Mouse (Mus musculus) MEL (cell line): ENCODE results near the gene Rab11a. TPM values are rescaled to one million over a fixed set of nuclear protein-coding genes. Genes with fewer than 3 reads are reported as not detected.
"Not testable (repeated sequence)": the region's sequence is repeated elsewhere in the genome, so short reads cannot be mapped to it uniquely, and the experiment has no call there.

ENCODE experiments used
- DNase-seq: peaks from one replicate; pipeline ENCODE4 v3.0.0; 2011; ENCODE audit warnings: low read depth, low spot score
- H3K27ac ChIP-seq: 2 replicates; pipeline ENCODE4 v1.5.1; 2012; ENCODE audit warnings: low read depth, mild to moderate bottlenecking, control low read depth, low read length, moderate library complexity; ENCODE audit not compliant: control insufficient read depth
- H3K27me3 ChIP-seq, 2 experiments: fragments of 150-350 bp in 1 of 2; sonication (generic) in 1 of 2; 2 replicates each; pipeline ENCODE4 v1.6.1; 2012; ENCODE audit warnings: low read length in 2 of 2, mild to moderate bottlenecking in 2 of 2, improper control_type of control experiment in 1 of 2, moderate library complexity in 1 of 2; ENCODE audit not compliant: insufficient read depth in 2 of 2, control insufficient read depth in 1 of 2
- H3K36me3 ChIP-seq, 2 experiments: 2 replicates each; pipeline ENCODE4 v1.6.1; 2012 to 2014; ENCODE audit warnings: low read length in 2 of 2, improper control_type of control experiment in 1 of 2, inconsistent platforms in 1 of 2, mild to moderate bottlenecking in 1 of 2; ENCODE audit not compliant: insufficient read depth in 2 of 2, control insufficient read depth in 1 of 2
- H3K4me1 ChIP-seq, 2 experiments: fragments of 150-350 bp in 1 of 2; sonication (generic) in 1 of 2; 2 replicates each; pipeline ENCODE4 v1.6.1; 2012; ENCODE audit warnings: low read length in 2 of 2, improper control_type of control experiment in 1 of 2, mild to moderate bottlenecking in 1 of 2; ENCODE audit not compliant: insufficient read depth in 2 of 2, control insufficient read depth in 1 of 2
- H3K4me3 ChIP-seq, 2 experiments: fragments of 150-350 bp in 1 of 2; sonication (generic) in 1 of 2; 2 replicates each; pipeline ENCODE4 v1.5.1; 2012; ENCODE audit warnings: low read depth in 2 of 2, low read length in 2 of 2, mild to moderate bottlenecking in 2 of 2, moderate library complexity in 2 of 2, control low read depth in 1 of 2, improper control_type of control experiment in 1 of 2; ENCODE audit not compliant: control insufficient read depth in 1 of 2, insufficient read depth in 1 of 2
- H3K79me2 ChIP-seq: 2 replicates; pipeline ENCODE4 v1.6.1; 2012; ENCODE audit warnings: mild to moderate bottlenecking, low read length, moderate library complexity; ENCODE audit not compliant: control insufficient read depth, poor library complexity, insufficient read depth
- H3K9ac ChIP-seq: 2 replicates; pipeline ENCODE4 v1.6.1; 2012; ENCODE audit warnings: low read depth, mild to moderate bottlenecking, control low read depth, low read length, moderate library complexity; ENCODE audit not compliant: control insufficient read depth, poor library complexity, severe bottlenecking
- H3K9me3 ChIP-seq: fragments of 150-350 bp; sonication (generic); replicated peaks from 2 replicates; pipeline ENCODE4 v1.6.1; 2012; ENCODE audit warnings: mild to moderate bottlenecking, low read length, improper control_type of control experiment, moderate library complexity; ENCODE audit not compliant: insufficient read depth
- BHLHE40 ChIP-seq: IDR thresholded peaks from 2 replicates; pipeline ENCODE4 v1.6.1; 2012; ENCODE audit warnings: low read depth, mild to moderate bottlenecking, inconsistent platforms, low read length, improper control_type of control experiment, borderline replicate concordance
- CHD2 ChIP-seq: IDR thresholded peaks from 2 replicates; pipeline ENCODE4 v1.6.1; 2011; ENCODE audit warnings: low read length, improper control_type of control experiment
- EP300 ChIP-seq, 2 experiments: IDR thresholded peaks; 2 replicates each; pipeline ENCODE4 v1.6.1; 2011; ENCODE audit warnings: improper control_type of control experiment in 2 of 2, low read length in 2 of 2, low read depth in 1 of 2, mild to moderate bottlenecking in 1 of 2
- GATA1 ChIP-seq: IDR thresholded peaks from 2 replicates; pipeline ENCODE4 v1.6.1; 2011; ENCODE audit warnings: low read depth, low read length, improper control_type of control experiment
- HCFC1 ChIP-seq: IDR thresholded peaks from 2 replicates; pipeline ENCODE4 v1.6.1; 2012; ENCODE audit warnings: low read depth, mild to moderate bottlenecking, inconsistent platforms, low read length, improper control_type of control experiment, moderate library complexity
- JUND ChIP-seq: IDR thresholded peaks from 2 replicates; pipeline ENCODE4 v1.6.1; 2011; ENCODE audit warnings: low read depth, mild to moderate bottlenecking, improper control_type of control experiment, low read length
- KAT2A ChIP-seq: conservative IDR thresholded peaks from 2 replicates; pipeline ENCODE4 v1.6.1; 2012; ENCODE audit warnings: low read depth, low read length, improper control_type of control experiment, inconsistent platforms
- MEF2A ChIP-seq: IDR thresholded peaks from 2 replicates; pipeline ENCODE4 v1.6.1; 2014; ENCODE audit warnings: low read depth, mild to moderate bottlenecking, inconsistent platforms, low read length, improper control_type of control experiment; ENCODE audit not compliant: poor library complexity, insufficient replicate concordance, severe bottlenecking; ENCODE audit errors: extremely low read depth
- MYC ChIP-seq: IDR thresholded peaks from 2 replicates; pipeline ENCODE4 v1.6.1; 2011; ENCODE audit warnings: low read depth, mild to moderate bottlenecking, low read length, improper control_type of control experiment, moderate library complexity
- NRF1 ChIP-seq: IDR thresholded peaks from 2 replicates; pipeline ENCODE4 v1.6.1; 2014; ENCODE audit warnings: low read depth, mild to moderate bottlenecking, inconsistent platforms, low read length, improper control_type of control experiment, moderate library complexity; ENCODE audit not compliant: poor library complexity, insufficient read depth, severe bottlenecking
- SIN3A ChIP-seq: IDR thresholded peaks from 2 replicates; pipeline ENCODE4 v1.6.1; 2012; ENCODE audit warnings: low read length, improper control_type of control experiment, inconsistent platforms
- SMC3 ChIP-seq: IDR thresholded peaks from 2 replicates; pipeline ENCODE4 v1.6.1; 2011; ENCODE audit warnings: low read depth, low read length, improper control_type of control experiment
- UBTF ChIP-seq: IDR thresholded peaks from 2 replicates; pipeline ENCODE4 v1.6.1; 2012; ENCODE audit warnings: low read depth, mild to moderate bottlenecking, inconsistent platforms, low read length, improper control_type of control experiment, moderate library complexity, borderline replicate concordance; ENCODE audit not compliant: insufficient read depth
- USF1 ChIP-seq: IDR thresholded peaks from 2 replicates; pipeline ENCODE4 v1.6.1; 2014; ENCODE audit warnings: low read depth, mild to moderate bottlenecking, inconsistent platforms, low read length, improper control_type of control experiment, moderate library complexity
- ZC3H11A ChIP-seq: IDR thresholded peaks from 2 replicates; pipeline ENCODE4 v1.6.1; 2012; ENCODE audit warnings: low read depth, mild to moderate bottlenecking, inconsistent platforms, low read length, improper control_type of control experiment
- ZKSCAN1 ChIP-seq: IDR thresholded peaks from 2 replicates; pipeline ENCODE4 v1.6.1; 2012; ENCODE audit warnings: low read depth, mild to moderate bottlenecking, inconsistent platforms, low read length, improper control_type of control experiment, moderate library complexity
- polyA plus RNA-seq, 2 experiments: library from polyadenylated mRNA; stranded (reverse) in 1 of 2; unstranded in 1 of 2; fragments of >175 nt in 1 of 2; fragments of >200 nt in 1 of 2; gene quantifications; 2 replicates each; pipeline versions ENCODE4 v1.2.1 to v1.2.4; 2012; ENCODE audit warnings: low replicate concordance in 2 of 2, low read depth in 1 of 2; ENCODE audit not compliant: insufficient read length in 2 of 2, insufficient read depth in 1 of 2, missing spikeins in 1 of 2
- total RNA-seq: library from RNA; depleted of rRNA; stranded (reverse); fragments of 300-350 nt; gene quantifications from 2 replicates; pipeline ENCODE4 v1.2.3, GENCODE M21; 2012

Rab11a gene
- total and polyA plus RNA-seq, 3 experiments: 93.7 to 212 TPM; not detected in 1

DNA sequence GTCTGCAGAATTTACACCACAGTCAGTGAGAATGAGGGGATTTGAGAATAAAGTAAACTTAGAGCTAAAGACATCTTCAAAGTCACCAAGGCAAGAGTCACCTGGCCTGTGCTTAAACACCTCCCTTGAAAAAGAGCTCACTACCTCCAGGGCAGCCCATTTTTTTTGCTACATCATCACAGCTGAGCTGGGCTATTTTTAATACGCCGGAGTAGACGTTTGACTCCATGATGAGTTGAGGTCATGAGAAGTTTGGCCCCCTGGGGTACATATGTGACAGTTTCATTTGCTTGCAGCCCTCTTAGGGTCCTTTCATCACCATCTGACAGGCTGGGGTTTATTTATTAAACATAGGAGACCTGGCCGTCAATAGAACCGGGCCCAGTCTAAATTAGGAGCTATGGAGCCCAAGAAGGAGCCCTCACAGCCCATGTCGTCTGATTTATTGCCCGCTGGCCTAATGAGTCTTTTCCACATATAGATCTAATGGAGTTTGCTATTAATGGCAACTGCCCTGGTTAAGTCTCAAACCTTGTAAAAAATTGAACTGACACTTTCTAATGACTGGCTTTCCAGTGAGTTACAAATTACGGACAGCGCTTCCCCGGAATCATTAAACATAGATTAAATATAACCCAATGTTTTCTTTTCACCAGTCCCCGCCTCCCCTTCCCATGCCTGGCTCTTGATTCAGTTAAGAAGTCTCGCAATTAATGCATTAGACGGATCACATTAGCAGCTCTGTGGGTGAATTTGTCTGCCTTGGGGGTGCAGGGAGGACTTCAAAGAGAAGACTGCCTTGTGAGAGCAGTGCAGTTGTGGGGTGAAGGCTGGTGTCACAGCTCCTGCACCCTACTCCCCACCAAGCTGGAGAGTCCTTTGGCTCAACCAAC, 50.2 kb downstream of the Rab11a start:
- Histone ChIP-seq H3K9me3 (no peaks in the 10 kb centered on the region), H3K27me3 (no peaks in the 10 kb centered on the region), H3K4me3 (no peak overlapping the region), H3K36me3 (no peaks in the 10 kb centered on the region), H3K4me1 (no peaks in the 10 kb centered on the region), H3K79me2 (no peaks in the 10 kb centered on the region), H3K9ac (no peak overlapping the region), H3K27ac (no peak overlapping the region)
- DNase-seq: no peak
- TF ChIP-seq USF1 (no peak), KAT2A (no peak), SIN3A (no peak), MYC (no peak), GATA1 (no peak), HCFC1 (no peak), ZKSCAN1 (no peak), NRF1 (no peak), JUND (no peak), BHLHE40 (no peak), CHD2 (no peak), ZC3H11A (no peak), UBTF (no peak), MEF2A (no peak), SMC3 (no peak), EP300 (IDR thresholded peaks at IDR 0.05; ENCODE audit: low read depth in 1 of 2, low read length in 2 of 2) (no peak)
- TF ChIP-seq, all 39 proteins: peak for 0

DNA sequence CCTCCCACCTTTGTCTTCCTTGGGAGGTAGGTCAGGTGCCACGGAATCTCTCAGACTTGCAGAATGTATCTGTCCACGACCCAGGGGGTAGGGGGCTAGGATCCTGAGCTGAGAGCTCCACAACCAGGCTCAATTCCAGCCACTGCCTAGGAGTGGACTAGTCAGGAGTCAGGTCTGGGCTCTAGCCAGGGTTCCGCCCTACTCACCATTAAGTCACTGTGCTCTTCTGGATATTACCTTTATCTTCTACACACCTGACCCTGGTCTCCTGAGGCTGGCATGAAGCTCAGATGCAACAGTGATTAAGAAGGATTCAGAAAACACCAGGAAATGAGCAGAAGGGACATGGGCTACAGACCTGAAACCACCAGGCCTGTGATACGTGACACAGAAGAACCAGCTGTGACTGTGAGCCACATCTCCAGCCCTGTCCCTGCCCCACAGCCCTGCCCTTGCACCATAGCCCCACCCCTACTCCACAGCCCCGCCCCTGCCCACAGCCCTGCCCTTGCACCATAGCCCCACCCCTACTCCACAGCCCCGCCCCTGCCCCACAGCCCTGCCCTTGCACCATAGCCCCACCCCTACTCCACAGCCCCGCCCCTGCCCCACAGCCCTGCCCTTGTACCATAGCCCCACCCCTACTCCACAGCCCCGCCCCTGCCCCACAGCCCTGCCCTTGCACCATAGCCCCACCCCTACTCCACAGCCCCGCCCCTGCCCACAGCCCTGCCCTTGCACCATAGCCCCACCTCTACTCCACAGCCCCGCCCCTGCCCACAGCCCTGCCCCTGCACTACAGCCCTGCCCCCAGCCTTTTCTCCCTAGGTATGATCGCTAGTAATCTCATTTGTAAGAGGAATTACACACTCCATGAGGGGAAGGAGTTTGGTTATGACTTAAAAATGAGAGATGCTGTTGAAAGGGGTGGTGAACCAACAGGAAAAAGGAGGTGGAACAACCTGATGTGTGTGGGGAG, 65.9 kb downstream of the Rab11a start:
- not testable (repeated sequence) for H3K9me3 ChIP-seq, H3K36me3 ChIP-seq, H3K27me3 ChIP-seq, H3K4me3 ChIP-seq, H3K79me2 ChIP-seq, H3K4me1 ChIP-seq, H3K27ac ChIP-seq, H3K9ac ChIP-seq
- peak; percentile 77 for DNase-seq
